Mouse (Mus musculus): ENCODE measurements around the gene Spink2. TPM values are rescaled to one million over a fixed set of nuclear protein-coding genes. Genes with fewer than 3 reads are reported as not detected.

Spink2 gene
- polyA plus RNA-seq, 1 experiment = 1,083 TPM

Other genes with a start within 250 kb of the Spink2 start
- 43.7 and 54.2 TPM in 2 replicates for gene Srp72, start 236.8 kb downstream of the Spink2 start, polyA plus RNA-seq (2012; rRNA removed)
- 0.82 and 1.2 TPM in 2 replicates for gene Arl9, start 207.4 kb downstream of the Spink2 start, polyA plus RNA-seq (2012; rRNA removed)
- 0.28 and 0.56 TPM in 2 replicates for gene Thegl, start 195.4 kb downstream of the Spink2 start, polyA plus RNA-seq (2012; rRNA removed)
- 65.9 and 80.4 TPM in 2 replicates for gene Hopx, start 96.3 kb downstream of the Spink2 start, polyA plus RNA-seq (2012; rRNA removed)
- gene Rest, start 54.0 kb upstream of the Spink2 start, polyA plus RNA-seq (2012; rRNA removed) = 9.1 and 13.8 TPM in 2 replicates
- 9.6 and 11.3 TPM in 2 replicates for gene Noa1, start 98.6 kb upstream of the Spink2 start, polyA plus RNA-seq (2012; rRNA removed)
- 15.5 and 19.6 TPM in 2 replicates for gene Polr2b, start 98.7 kb upstream of the Spink2 start, polyA plus RNA-seq (2012; rRNA removed)
- gene Igfbp7, start 196.6 kb upstream of the Spink2 start, polyA plus RNA-seq (2012; rRNA removed) = 661 and 1,112 TPM in 2 replicates